Mouse (Mus musculus): ENCODE measurements around the gene Scmh1.

The Scmh1 gene

DNA sequence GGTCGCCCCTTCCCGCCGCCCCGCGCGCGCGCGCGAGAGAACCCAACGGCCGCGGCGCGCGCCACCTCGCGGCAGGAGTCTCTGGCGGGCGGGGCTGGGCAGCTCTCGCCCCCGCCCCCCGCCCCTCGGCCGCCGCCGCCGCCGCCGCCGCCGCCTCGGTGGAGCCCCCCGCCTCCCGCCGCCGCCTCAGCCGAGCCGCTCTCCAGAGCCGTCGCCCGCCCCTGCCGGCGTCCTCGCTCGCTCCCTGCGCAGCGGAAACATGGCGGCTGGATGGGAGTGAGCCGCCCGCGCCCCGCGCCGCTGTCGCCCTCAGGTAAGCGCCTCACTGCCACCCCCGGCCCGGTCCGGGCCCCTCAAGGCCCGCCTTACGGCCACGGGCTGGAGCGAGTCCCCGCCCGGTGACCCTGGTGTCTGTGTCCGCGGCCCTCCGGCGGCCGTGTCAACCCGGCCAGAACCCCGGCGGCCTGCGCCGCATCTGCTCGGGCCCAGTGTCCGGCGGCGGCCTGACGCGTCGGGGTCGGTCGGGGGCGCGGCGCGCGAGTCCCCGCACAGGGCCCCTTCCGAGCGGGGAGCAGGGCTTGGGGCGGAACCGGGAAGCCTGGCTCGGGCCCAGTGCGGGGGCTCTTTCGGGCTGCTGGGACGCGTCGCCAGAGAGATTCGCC, at the start of gene Scmh1:
TSS of gene Scmh1 (plus strand) at position 138 of the 662 bp plus-strand sequence.
- peak; percentile 47 for DNase-seq (ENCODE audit: low spot score)

DNA sequence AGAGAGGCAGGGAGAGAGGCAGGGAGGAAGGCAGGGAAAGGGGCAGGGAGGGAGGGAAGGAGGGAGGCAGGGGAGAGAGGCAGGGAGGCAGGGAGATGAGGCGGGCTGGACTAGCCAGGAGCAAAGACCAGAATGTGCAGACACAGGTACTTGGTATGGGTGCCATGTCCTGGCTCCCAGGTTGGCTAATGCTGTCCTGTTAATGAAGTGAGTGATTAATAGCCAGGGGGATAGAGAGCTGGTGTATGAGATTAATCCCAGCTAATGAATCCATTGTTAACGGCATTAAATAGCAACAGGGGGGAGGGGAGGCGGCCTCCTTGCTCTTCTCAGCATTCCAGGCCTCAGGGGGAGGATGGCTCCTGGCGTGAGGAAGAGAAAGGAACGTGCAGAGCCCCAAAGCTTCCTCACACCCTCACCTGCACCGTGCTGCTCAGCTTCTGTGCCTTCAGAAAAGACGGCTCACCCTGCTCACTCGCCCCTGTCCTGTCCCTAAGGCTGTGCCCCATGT, 45.0 kb upstream of the Scmh1 start:
- no peak for DNase-seq (ENCODE audit: low spot score)

- DNase-seq (ENCODE audit: low spot score) = no peak
Measured at GRCm38 (mm10) chr4:120364729-120365128, 40.4 kb upstream of the Scmh1 start.

- no peak for DNase-seq (ENCODE audit: low spot score)
Measured at GRCm38 (mm10) chr4:120365456-120365855, 39.6 kb upstream of the Scmh1 start.

DNA sequence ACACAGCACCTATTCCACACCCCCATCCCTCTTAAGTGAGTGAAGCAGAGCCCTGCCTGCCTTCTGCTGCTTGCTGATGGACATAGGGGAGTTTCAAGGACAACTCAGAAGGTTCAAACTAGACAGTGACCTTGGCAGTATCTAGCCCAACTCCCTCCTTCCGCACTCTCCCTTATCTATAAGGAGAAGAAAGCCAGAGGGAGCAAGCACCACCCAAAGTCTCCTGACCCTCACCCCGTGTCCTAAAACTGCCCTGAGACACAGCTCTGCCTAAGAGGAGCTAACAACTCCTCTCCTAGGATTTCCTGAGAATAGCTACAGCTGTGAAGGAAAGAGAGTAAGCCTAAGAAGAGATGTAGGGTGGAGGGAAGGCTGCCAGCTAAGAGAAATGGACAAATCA, 37.0 kb upstream of the Scmh1 start:
- DNase-seq (ENCODE audit: low spot score) = no peak

DNA sequence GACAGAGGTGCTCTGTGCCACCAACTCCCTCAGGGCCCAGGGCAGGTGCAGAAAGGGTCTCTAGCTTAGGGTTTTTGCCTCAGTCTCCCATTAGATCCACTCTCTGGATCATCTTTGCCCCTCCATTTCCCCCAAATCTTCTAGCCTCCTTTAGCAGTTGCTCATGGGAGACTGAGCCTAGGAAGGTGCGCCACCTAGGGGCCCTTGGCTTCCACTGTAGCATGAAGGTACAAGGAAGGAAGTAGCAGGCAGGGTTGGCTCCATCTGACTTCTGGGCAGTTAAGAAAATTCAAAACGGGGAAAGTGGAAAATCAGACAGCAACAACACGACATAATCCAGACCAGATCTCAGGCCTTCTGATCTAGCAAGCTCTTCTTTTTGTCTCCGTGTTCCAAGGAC, 36.4 kb upstream of the Scmh1 start:
- DNase-seq (ENCODE audit: low spot score) = peak; percentile 31

GRCm38 (mm10) chr4:120369156-120369555, 35.9 kb upstream of the Scmh1 start:
- no peak for DNase-seq (ENCODE audit: low spot score)

DNA sequence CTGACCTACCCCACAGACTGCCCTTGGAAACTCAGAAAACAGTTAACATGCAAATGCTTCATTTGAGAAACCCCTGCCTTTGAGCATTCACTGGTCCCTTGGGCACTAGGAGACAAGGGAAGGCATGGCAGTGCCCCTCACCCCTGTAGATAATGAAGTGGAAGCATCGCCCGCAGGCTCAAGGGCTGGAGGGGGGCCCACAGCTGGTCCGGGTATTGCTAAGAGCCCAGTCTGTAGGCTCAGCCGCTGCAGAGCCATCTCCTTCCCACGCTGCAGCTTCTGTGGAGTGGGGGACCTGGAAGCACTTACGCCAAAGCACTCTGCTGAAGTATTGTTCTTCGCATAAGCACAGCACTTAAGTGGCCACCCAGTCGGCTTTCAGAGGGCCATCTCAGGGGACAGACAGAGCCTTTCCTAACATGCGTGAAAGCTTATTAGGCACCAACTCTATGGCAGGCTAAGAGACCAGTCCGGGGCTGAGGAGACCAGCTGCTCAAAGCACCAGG, 35.2 kb upstream of the Scmh1 start:
- no peak for DNase-seq (ENCODE audit: low spot score)

GRCm38 (mm10) chr4:120372838-120373237, 32.2 kb upstream of the Scmh1 start:
- no peak for DNase-seq (ENCODE audit: low spot score)

DNA sequence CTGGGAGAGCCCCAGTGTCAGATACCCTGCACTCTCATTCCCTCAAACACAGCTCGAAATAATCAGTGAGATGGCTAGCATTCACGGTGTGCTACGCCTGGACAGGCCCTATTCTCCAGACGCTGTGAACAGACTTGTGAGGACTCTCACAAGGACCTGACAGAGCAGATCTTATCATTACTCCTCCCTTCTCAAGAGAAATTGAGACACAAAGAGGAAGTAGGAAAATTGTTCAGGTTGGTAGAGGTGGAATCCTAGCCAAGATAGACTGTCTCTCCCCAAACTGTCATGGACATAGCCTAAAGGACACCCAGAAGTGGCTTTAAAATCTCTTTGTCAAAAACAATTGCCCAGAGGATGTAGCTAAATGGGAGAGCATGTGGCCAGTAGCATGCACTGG, 31.3 kb upstream of the Scmh1 start:
- DNase-seq (ENCODE audit: low spot score) = no peak

DNA sequence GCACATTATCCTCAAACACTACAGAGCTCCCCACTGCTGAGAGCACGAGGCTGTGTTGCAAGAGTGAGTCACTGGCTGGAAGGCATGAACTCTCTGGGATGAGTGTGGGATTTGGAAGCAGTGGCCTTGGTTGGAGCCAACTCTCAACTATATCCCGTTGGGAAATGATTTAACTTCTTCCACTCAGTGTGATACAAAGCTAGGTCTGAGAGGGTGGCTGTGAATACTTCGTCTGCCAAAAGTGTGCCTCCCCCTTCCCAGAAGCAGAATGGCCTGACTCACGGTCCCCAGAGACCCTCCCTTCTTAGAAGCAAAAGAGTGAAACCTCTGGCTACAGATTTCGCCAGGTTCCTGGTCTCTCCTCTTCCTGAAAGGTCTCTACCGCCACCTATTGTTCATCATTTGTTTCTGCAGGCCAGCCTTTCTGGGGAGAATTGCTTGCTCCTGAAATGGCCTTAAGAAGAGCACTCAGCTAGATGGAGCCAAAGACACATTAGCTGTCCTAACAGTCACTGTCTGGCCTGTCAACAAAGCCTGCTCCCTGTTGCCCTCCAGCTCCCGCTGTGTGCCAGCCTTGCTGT, 24.2 kb upstream of the Scmh1 start:
- DNase-seq (ENCODE audit: low spot score) = peak; percentile 60

GRCm38 (mm10) chr4:120385496-120385895, 19.6 kb upstream of the Scmh1 start:
- DNase-seq (ENCODE audit: low spot score) = no peak

- peak; percentile 48 for DNase-seq (ENCODE audit: low spot score)
Measured at GRCm38 (mm10) chr4:120387496-120387895, 17.6 kb upstream of the Scmh1 start.

DNA sequence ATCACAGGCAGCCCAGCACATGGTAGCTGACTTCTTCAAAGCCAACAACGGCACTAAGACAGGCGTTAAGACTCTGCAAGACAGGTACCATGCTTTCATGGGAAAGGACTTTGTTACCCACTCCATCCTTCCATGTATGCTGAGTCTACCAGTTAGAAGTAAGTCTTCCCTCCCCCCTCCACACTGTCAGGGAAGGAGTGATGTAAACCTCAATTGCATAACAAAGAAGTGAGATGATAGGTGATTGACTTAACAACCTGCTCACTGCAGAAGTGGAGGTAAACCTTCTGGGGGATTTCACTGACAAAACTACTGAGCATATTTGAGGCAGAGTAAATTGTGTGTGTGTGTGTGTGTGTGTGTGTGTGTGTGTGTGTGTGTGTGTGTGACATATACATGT, 17.1 kb upstream of the Scmh1 start:
- no peak for DNase-seq (ENCODE audit: low spot score)

- no peak for DNase-seq (ENCODE audit: low spot score)
Measured at GRCm38 (mm10) chr4:120388998-120389542, 16.0 kb upstream of the Scmh1 start.

DNA sequence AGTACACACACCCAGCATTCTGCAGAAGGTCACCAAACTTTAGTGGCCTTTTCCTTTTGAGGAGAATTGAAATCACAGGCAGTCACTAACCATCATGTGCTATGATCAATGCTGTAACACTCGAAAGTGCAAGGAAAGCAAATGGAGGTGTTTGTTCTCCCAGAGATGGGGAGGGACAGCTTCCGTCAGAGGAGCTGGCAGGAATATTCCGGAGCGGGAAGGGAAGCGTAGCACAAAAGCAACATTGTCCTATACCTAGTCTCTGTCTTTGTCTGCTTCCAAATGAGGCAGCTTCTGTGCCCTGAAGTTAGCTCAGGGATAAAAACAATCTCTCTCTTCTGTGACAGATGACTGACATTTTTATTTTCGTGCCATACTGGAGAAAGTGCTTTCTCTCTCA, 15.5 kb upstream of the Scmh1 start:
- DNase-seq (ENCODE audit: low spot score) = no peak

GRCm38 (mm10) chr4:120391591-120391990, 13.5 kb upstream of the Scmh1 start:
- DNase-seq (ENCODE audit: low spot score) = no peak

DNA sequence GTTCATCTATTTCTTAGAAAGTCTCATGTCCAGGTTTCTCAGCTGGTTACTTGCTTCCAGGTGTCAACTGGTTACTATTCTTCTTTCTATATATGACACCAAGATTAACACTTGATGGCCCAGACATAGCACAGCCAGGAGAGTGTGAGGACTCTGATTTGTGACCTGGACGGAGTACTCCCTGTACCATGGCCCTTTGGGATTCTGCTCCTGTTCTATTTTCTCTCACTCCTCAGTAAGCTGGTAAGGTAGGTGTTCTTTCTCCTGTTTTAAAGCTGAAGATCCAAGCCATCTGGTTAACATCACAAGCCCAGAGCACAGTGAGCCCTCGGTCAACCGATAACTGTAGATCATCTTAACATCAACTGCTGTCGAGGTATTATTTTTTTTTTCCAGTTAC, 12.7 kb upstream of the Scmh1 start:
- no peak for DNase-seq (ENCODE audit: low spot score)

DNA sequence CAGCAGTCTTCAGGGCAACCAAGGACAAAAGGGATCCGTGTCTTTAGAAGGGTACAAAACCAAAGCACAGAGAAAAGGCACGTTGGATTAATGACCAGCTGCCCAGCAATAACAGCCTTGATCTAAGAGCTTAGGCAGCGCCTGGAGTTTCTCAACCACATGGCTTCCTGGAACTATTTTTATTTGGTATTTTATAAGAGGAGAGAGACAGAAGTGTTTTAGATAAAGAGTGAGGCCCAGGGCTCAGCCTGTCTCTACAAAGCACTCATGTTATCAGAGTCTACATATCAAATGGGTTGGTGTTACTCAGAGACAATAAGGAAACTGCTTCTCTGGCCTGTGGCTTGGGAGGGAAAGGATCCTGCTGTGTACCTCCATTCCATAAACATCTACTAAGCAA, 12.3 kb upstream of the Scmh1 start:
- DNase-seq (ENCODE audit: low spot score) = peak; percentile 47

- no peak for DNase-seq (ENCODE audit: low spot score)
Measured at GRCm38 (mm10) chr4:120400251-120400650, 4.8 kb upstream of the Scmh1 start.

GRCm38 (mm10) chr4:120402105-120402504, 3.0 kb upstream of the Scmh1 start:
- DNase-seq (ENCODE audit: low spot score) = peak; percentile 31

GRCm38 (mm10) chr4:120404247-120404646, 834 bp upstream of the Scmh1 start:
- no peak for DNase-seq (ENCODE audit: low spot score)

GRCm38 (mm10) chr4:120404778-120405143, 320 bp upstream of the Scmh1 start:
- peak; percentile 27 for DNase-seq (ENCODE audit: low spot score)

Data from c-Kit-positive CD71-positive TER-119-positive erythroid progenitor cells, embryonic 14.5 days (primary cell).